Mouse (Mus musculus): ENCODE measurements around the gene Stk39.
"Not testable (repeated sequence)": the region's sequence is repeated elsewhere in the genome, so short reads cannot be mapped to it uniquely, and the experiment has no call there.

Gene Stk39

DNA sequence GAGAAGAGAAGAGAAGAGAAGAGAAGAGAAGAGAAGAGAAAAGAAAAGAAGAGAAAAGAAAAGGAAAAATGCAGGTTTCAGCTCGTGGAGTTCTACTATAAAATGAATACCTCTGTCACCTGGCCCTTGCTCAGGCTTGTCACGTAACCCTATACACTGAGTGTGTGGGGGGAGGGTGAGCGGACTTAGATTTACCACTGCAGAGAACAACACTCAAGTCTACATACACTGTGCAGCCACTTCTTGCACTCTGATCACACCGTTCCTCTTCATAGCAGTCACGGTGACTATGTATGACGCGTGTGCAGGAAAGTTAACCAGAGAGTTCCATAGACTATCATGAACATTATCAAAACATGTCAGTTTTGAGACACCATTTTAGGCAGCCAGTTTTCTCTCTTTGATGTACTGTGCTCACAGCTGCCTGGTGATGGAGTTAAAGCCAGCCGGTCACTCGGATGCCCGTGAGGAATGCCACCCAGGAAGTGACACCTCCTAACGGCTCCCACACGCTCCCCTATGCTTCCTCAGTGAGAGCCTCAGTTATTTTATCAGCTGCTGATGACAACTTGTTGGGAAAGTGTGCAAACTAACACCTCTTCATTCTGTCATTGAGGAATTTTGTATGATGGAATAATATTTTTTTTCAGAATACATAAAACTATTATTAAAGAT is 228.1 kb downstream of the Stk39 start:
- in situ Hi-C loops (cut with MboI, MseI), result no loop called here

DNA sequence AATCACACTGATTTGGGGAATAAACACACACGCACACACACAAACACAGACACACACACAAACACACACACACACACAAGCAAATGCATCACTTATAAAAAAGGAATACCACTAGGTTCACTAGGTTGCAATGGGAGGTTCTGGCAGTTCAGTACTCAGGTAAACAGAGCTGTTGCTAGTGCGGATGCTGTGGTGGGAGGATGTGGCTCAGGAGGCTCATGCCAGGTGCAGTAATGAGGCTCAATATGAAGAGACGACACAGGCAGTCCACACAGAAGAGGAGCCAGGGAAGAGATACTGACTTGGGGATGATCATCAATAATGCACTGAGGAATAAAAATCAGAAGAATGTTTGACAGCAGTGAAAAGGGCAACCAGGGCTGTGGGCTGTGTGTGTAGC is 228.8 kb downstream of the Stk39 start:
- in situ Hi-C loops (cut with MboI, MseI), result no loop called here

DNA sequence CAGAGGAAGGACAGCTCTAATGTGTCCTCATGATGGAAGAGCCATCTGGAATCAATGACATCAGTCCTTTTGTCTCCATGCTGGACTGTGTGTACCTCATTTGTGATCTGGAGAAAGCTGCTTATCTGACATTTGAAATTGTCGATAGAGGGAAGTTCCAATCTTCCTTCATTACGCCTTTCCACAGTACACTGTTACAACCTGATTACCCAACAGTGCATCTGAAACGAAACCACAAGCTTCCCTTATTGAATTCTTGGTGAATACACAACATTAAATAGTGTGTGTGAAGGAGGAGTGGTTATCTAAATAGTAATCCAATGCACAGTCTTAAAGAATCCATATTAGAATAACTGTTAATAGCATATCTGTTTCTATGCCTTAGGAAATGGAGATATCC is 230.0 kb downstream of the Stk39 start:
- in situ Hi-C loops (cut with MboI, MseI), result no loop called here

DNA sequence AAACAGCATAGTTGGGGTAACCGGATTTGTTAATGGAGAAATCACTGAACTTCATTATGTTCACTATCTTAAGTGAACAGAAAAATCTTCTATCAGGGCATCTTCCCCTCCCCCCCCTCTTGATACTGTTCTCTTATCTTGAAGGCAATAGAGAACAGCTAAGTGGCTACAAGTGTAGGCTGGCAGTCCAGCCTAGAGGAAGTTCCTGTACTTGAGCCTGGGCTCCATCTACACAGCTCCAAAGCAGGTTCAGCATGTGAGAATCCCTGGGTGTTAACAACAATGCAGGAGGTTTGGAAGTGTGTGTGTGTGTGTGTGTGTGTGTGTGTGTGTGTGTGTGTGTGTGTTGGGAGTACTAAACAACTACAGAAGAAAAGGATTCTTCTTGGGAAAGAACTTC is 230.4 kb downstream of the Stk39 start:
- in situ Hi-C loops (cut with MboI, MseI), result no loop called here

DNA sequence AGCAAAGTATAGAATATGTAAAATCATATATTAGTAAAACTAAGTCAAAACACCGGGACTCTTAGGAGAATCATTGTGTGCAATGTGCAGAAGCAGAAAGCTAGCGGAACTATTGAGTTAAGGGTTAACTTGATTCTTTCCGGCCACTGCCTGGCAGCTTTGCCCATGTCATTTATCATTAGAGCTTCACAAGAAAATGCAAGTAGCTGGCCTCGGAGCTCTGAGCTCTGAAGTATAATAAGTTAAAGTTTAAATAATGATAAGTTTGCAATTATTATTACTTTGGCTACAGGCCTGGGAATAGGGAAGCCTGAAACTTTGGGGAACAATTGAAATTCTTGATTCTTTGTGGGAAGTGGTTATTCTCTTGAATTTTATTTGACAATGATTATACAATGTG is 232.7 kb downstream of the Stk39 start:
- in situ Hi-C loops (cut with MboI, MseI), result not testable (repeated sequence)

DNA sequence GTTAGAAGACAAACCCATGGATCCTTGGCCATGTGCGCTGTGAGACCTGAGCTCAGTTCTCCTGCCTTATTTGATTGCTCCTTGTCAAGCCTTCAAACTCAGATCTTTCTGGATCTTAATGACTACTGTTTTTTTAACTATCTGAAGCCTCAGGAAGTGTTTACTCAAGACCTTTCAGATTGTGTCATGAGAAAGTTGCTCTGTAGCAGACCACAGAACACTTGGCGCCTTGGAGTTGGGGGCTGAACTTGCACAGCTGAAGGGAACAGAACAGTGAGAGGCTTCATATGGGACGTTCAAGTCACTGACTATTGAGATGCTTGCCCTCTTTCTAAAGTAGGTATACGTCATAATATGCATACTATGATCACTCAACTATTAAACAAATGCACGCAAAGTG is 239.1 kb downstream of the Stk39 start:
- in situ Hi-C loops (cut with MboI, MseI), result no loop called here

DNA sequence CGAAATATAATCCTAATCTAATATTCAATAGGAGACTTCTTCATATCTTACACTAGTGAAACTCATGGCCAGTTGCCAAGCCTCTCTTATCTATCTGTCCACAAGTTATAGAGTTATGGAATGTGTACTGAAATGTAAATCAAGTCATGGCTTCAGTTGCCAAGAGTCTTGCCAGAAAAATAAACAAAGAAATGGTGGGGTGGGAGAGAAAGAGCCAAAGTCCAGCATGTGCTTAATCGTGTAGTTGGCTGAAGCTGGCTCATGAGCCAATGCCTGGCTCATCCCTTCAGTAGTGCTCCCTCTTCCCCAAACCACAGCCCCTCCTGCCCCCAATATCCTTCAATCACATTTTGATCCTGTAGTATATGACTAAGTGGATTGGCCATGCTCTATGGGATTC is 242.2 kb downstream of the Stk39 start:
- in situ Hi-C loops (cut with MboI, MseI), result no loop called here

DNA sequence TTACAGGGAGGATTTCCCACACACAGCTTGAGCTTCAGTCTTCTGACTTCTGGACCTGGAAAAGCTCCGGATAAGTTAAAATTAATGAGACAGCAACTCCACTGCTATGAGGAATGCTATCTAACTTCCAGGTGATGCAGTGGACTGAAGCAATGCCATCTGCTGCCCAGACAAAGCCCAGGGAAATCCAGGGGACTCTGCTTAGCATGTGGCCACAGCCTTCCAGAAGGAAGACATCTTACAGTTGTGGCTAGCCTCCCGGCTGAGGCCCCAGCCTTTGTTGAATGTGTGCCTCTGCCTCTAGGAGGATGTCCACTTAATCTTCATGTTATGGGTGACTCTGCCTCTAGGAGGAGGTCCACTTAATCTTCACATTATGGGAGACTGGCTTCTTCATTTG is 243.0 kb downstream of the Stk39 start:
- in situ Hi-C loops (cut with MboI, MseI), result no loop called here

DNA sequence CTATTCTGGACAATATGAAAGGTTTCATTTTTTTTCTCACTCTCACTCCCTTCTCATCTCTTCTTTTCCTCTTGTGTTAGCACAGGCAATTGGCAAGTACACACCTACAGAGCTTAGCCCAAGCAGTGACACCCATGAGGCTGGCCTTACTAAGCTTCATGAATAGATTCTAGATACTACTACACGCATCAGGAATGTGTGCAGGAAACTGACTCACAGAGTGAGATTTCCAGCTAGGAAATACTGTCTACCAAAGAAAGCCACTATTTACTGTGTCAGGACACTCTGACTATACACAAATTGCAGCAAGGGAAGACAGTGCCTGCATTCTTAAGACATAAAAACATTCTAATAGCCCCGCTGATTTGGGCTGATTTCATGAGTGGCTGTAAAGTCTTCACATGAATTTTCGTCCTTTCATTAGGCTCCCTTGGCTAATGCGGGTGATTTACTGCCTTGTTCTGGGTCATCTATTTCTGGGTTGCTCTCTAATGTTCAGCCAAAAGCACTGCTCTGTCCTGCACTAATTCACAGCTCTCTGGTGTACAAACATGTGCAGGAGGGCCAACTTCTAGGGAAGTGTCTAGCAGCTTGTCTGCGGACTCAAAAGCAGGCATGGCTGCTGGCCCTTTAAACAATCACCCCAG is 249.7 kb downstream of the Stk39 start:
- in situ Hi-C loops (cut with MboI, MseI), result no loop called here

DNA sequence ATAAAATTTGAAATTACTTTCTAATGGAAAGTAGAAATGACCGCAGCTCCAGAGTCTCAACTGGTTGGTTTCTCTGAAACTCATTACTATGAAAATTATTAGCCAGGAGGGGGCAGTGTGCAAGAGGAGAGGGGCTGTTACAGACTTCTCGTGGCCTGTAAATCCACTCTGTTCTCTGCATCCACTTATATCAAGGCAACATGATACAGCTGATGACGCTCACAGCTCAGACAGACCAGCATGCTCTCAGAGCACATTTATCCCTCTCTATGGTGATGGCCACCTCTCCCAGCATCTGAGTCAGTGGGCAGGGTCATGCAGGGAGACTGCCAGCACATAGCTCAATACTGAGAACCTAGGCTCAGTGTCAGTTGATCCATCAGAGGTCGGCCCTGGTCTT is 250.8 kb downstream of the Stk39 start:
- in situ Hi-C loops (cut with MboI, MseI), result no loop called here

DNA sequence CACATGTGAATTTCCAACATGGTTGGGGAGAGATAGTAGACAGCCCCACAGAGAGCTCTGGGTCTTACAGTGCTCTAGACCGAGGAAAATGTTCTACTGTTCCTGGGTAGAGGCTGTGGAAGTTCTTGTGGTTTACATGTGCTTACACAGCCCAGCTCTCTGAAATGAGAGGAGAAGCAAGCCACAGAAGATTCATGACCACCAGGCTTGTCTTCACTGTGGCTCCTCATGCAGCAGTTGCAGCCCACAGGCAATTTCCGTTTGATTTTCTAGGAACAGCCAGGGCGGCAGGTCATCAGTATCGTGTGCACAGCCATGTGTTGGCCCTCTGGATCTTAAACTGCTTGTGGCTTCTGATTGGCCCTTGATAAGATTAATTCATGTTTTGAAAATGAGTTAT is 252.2 kb downstream of the Stk39 start:
- in situ Hi-C loops (cut with MboI, MseI), result no loop called here

DNA sequence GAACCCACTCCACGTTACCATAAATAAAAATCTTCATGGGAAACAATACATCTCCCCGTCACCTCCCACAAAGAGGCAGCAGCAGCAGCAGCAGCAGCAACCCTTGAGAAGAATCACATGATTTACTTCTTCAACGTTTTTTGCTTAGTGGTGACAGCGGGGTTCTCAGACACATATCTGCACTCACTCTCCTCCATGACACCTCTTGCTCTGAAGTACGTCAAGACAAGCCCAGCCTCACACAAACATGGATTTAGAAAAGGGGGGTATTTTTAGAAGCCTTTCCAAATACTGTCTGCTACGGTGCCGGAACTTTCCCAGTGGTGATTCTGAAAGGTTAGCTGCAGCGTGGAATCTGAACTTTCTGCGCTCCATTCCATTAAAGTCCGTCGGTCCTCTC is 256.9 kb downstream of the Stk39 start:
- in situ Hi-C loops (cut with MboI, MseI), result no loop called here

DNA sequence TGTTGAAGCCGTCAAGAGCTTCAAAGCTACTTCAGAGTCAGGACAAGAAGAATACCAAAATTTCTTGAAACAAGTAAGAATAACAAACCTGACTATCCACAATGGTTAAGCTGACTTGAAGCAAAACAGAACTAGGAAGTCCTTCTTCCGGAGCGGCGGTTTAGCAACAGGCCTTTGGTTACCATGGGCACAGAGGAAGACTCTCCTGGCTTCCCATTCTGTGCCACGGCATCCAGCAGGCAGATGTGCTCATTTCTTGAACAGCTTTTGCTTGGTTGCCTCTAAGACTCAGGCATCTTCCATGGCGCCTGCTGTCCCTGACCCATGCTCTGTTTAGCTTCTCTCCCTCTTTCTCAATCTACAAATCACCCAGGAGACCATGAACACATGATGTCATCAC is 257.7 kb downstream of the Stk39 start:
- in situ Hi-C loops (cut with MboI, MseI), result no loop called here

DNA sequence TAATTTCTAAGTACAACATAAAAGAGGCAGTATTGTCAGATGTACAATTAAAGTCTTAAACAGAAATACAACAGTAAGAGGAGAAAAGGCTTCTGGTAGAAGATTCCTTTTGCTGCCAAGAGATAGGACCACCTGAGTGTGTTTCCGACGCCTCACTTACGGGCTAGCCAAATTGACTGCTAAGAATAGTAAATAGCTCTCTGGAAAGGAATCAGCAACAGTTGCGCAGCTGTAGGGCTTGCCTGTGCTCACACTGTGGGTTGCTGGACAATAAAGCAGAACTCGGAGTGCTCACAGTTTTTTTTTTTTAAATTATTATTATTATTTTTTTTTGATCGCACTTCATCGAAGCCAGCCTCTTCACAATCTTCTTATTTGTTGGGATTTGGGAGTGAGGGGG is 260.6 kb downstream of the Stk39 start:
- in situ Hi-C loops (cut with MboI, MseI), result no loop called here

DNA sequence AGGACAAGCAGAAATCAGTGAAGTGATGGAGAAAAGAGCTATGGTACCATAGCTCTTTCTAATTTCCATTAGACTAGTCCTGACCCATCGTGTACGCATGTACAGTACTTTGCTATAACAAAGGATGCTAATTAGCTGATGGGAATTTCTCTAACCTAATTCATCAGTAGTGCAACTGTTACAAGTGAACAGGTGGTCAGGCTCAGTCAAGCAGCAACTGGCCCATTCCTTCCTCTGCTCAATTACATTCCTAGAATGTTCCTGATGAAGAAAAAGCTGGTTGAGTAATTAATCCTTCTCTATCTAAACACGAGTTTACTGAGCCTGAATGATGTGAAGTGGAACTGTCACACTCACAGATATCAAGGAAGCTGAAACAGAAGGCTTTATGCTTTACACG is 275.8 kb downstream of the Stk39 start:
- in situ Hi-C loops (cut with MboI, MseI), result no loop called here

DNA sequence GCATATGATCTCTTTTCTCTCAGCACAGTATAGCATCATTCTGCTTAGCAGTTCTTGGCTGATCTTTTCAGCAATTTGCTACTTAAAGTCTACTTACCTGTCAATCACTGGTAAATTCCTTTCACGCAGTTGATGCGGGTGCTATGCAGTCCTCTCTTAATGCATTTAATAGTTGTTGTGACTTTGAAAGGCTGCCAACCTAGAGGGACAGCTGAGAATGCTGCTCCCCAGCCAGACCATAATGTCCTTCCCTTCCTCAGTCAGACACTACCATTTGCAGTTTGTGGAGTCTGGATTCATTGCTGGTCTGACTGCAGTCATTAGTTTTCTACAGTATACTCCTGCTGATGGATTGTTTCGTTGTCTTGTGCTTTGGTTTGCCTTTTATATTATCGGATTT is 277.6 kb downstream of the Stk39 start:
- in situ Hi-C loops (cut with MboI, MseI), result no loop called here

DNA sequence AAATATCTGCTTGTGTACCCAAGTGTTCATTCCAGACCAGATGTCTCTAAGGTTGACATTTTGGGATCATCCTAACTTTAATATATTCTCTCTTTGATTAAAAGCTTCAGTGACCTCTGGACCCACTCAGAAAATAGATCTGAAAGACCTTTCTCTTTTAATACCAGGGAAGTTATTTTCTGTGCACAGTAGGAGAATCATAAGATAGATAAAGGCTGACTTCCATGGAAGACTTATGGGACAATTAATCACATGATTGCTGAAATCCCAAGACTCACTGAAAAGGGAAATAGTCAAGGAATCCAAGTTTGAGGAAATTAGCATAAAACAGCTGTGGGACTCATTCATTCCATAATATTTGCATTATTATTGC is 278.6 kb downstream of the Stk39 start:
- in situ Hi-C loops (cut with MboI, MseI), result no loop called here

DNA sequence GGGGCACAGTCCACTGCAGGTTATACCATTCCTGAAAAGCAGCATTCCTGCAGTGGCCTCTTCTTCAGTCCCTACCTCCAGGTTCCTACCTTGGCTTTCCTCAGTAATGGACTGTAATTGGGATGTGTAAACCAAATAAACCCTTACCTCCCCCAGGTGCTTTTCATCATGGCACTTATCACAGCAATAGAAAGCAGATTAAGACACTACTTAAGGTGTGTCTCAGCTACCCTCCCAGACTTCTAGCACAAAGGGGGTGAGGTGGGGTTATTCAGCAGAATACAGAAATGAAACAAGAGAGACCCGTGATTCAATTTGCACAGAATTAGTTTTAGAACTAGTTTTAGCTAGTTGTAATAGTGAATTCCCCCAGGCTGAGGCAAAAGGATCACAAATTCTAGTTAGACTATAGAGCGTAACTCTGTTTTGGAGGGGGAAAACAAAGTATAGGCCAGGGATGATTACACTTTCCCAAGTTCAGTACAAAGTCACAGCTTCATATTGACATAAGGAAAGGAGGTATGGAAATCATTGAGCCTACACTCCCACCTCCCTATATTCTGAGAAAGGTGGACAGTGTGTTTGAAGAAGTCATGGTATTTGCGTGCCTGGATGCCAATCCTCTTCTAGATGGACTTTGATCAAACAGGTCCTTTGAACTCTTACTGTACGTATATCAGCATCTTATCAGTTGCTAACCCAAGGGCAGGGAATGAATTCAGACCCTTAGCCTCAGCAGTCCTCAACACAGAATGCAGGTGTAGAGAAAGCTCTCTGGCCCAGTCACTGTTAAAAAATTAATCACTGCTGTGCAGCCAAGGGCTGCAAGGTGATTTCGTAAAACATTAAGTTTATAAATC is 279.2 kb downstream of the Stk39 start:
- in situ Hi-C loops (cut with MboI, MseI), result no loop called here

DNA sequence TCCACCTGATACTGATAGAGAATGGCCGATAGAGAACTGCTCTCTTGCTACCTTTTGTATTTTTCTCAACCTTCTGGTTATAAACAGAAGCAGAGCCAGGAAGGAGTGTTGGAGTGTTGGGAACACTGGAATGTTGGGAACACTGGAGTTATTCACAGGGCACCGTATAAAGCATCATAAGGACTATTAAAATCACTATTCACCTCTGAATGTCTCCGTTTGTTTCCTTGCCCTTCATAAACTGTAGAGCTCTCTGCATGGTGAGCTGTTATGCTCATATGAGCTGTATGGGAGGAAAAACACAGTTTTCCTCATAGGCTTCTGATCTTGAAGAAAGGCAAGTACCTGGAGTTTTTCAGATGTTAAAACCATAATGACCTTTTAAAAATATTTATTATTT is 295.6 kb downstream of the Stk39 start:
- in situ Hi-C loops (cut with MboI, MseI), result no loop called here

DNA sequence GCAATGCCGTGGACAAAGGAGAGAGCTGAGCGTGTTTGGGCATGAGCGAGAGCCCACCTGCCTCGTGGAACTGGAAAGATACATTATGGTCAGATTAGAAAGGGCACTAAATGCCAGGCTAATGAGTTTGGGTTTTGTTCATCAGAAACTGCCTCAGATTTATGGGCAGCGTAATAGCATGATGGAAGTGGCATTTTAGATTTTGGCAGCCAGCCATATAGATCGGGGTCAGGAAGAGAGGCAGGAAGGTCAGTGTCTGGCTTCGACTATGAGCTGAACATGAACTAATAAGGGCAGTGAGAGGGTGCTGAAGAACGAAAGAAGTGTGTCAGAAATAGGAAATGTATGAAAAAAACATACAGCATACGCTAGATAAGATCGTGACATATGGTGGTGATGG is 300.8 kb downstream of the Stk39 start:
- in situ Hi-C loops (cut with MboI, MseI), result no loop called here

DNA sequence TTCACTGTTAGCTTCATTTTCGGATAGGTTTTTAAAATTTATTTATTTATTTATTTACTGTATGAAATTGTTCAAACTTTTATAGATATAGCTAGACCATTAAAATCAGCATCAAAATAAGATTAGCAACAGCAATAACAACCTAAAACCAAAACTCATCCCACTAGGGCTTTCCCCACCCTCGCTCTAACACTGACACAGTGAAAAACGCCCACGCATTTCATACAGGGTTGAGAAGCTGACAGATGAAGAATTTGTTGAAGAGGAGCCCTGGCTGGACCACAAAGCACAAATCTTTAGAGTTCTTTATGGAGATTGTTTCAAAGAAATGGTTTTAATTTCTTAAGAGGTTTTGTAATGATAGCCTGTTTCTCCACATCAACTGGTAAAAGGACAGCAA is 310.1 kb downstream of the Stk39 start:
- in situ Hi-C loops (cut with MboI, MseI), result no loop called here

DNA sequence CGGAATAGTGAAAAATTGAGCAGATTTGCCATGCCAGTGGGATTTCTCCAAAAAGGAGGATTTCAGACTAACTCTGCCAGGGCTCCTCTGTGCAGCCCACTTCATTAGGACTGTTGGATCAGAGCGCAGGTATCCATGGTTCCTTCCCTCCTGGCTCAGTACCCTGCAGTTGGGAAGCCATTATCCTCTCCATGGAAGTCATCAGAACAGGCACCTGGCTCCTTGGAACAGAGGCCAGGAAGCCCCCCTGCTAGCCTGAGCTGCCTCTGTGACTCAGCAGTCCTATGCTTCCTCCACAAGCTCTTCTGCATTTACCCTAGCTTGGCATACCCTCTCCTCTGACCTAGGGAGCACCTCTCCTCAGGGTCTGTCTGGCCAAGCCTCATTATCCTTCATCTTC is 311.5 kb downstream of the Stk39 start:
- in situ Hi-C loops (cut with MboI, MseI), result no loop called here
